Mouse (Mus musculus) layer of hippocampus, adult 2 months (tissue): ENCODE results near the gene Tpcn2. TPM values are rescaled to one million over a fixed set of nuclear protein-coding genes. Genes with fewer than 3 reads are reported as not detected.

Experiments used
- DNase-seq, 2 experiments: peaks; one replicate each; pipeline ENCODE4 v3.0.0; 2022; ENCODE audit warnings: low spot score in 2 of 2
- H3K27ac ChIP-seq: fragments of 200-600 bp; 2 replicates; pipeline ENCODE4 v1.8.1; 2022
- H3K4me3 ChIP-seq: fragments of 200-600 bp; 2 replicates; pipeline ENCODE4 v1.8.1; 2022; ENCODE audit warnings: mild to moderate bottlenecking
- CTCF ChIP-seq: fragments of 200-600 bp; conservative IDR thresholded peaks from 2 replicates; pipeline ENCODE4 v1.8.1; 2022; ENCODE audit warnings: antibody characterized with exemption, mild to moderate bottlenecking, moderate library complexity
- total RNA-seq, 2 experiments: library from RNA; stranded (reverse); gene quantifications; 2 replicates each; pipeline ENCODE4 v1.2.3; 2021

The Tpcn2 gene
- total RNA-seq, 2 experiments from 2014 or later, result 5.8 to 8.3 TPM

GRCm38 (mm10) chr7:145198223-145198714, 85.5 kb downstream of the Tpcn2 start:
- Histone ChIP-seq H3K4me3 (no peak overlapping the region), H3K27ac (peak overlapping the region; percentile 82)
- no peak for TF ChIP-seq CTCF
- DNase-seq, result peak; percentile 77 to 80

- no peak for DNase-seq
- Histone ChIP-seq H3K27ac (peak overlapping the region; percentile 82), H3K4me3 (no peak overlapping the region)
These were observed 86.1 kb downstream of the Tpcn2 start for GRCm38 (mm10) chr7:145197711-145198110.

GRCm38 (mm10) chr7:145197042-145197441, 86.8 kb downstream of the Tpcn2 start:
- DNase-seq, result peak; percentile 77 to 94
- peak; percentile 42 for TF ChIP-seq CTCF
- no peak overlapping the region for H3K4me3 ChIP-seq
- peak overlapping the region; percentile 82 for H3K27ac ChIP-seq

More at GRCm38 (mm10) chr7:145197711-145198110, 86.1 kb downstream of the Tpcn2 start:
- no peak for TF ChIP-seq CTCF

GRCm38 (mm10) chr7:145196340-145196739, 87.5 kb downstream of the Tpcn2 start:
- Histone ChIP-seq H3K4me3 (no peak overlapping the region), H3K27ac (peak overlapping the region; percentile 82)
- no peak for DNase-seq
- peak; percentile 25; the same call in 1 of the 2 replicates for TF ChIP-seq CTCF

- H3K27ac ChIP-seq, result peak overlapping the region; percentile 65
- no peak for DNase-seq
- H3K4me3 ChIP-seq, result no peak overlapping the region
- TF ChIP-seq CTCF, result no peak
These were observed 88.5 kb downstream of the Tpcn2 start for GRCm38 (mm10) chr7:145195186-145195927.

GRCm38 (mm10) chr7:145194455-145195161, 89.2 kb downstream of the Tpcn2 start:
- no peak for TF ChIP-seq CTCF
- Histone ChIP-seq H3K4me3 (no peak overlapping the region), H3K27ac (peak overlapping the region; percentile 65)
- peak; percentile 50 to 60 for DNase-seq

GRCm38 (mm10) chr7:145192836-145193235, 91.0 kb downstream of the Tpcn2 start:
- no peak for DNase-seq
- TF ChIP-seq CTCF, result no peak
- Histone ChIP-seq H3K27ac (no peak overlapping the region), H3K4me3 (no peak overlapping the region)

GRCm38 (mm10) chr7:145190520-145190919, 93.3 kb downstream of the Tpcn2 start:
- H3K4me3 ChIP-seq, result no peak overlapping the region
- no peak for DNase-seq
- H3K27ac ChIP-seq, result no peak overlapping the region
- no peak for TF ChIP-seq CTCF

- H3K27ac ChIP-seq, result no peak overlapping the region
- no peak for TF ChIP-seq CTCF
- no peak overlapping the region for H3K4me3 ChIP-seq
- no peak for DNase-seq
These were observed 94.5 kb downstream of the Tpcn2 start for GRCm38 (mm10) chr7:145189342-145189741.

- TF ChIP-seq CTCF, result no peak
These were observed 96.0 kb downstream of the Tpcn2 start for GRCm38 (mm10) chr7:145187802-145188201.

GRCm38 (mm10) chr7:145182388-145182787, 101.4 kb downstream of the Tpcn2 start:
- Histone ChIP-seq H3K4me3 (no peak overlapping the region), H3K27ac (no peak overlapping the region)
- DNase-seq, result no peak
- TF ChIP-seq CTCF, result no peak

More at GRCm38 (mm10) chr7:145187802-145188201, 96.0 kb downstream of the Tpcn2 start:
- H3K27ac ChIP-seq, result no peak overlapping the region
- H3K4me3 ChIP-seq, result no peak overlapping the region
- DNase-seq, result no peak

GRCm38 (mm10) chr7:145181376-145182034, 102.3 kb downstream of the Tpcn2 start:
- 0 out of 2 replicates have a peak, but pooled peaks have one; percentile 8 for TF ChIP-seq CTCF
- no peak overlapping the region for H3K27ac ChIP-seq
- H3K4me3 ChIP-seq, result no peak overlapping the region
- DNase-seq, result no peak

- no peak overlapping the region for H3K27ac ChIP-seq
- no peak for TF ChIP-seq CTCF
- H3K4me3 ChIP-seq, result no peak overlapping the region
- DNase-seq, result no peak
These were observed 104.1 kb downstream of the Tpcn2 start for GRCm38 (mm10) chr7:145179691-145180091.
